Mouse (Mus musculus): ENCODE measurements around the gene Pcmt1.
"Not testable (repeated sequence)": the region's sequence is repeated elsewhere in the genome, so short reads cannot be mapped to it uniquely, and the experiment has no call there.

The Pcmt1 gene

GRCm38 (mm10) chr10:7645911-7646310 is 35.0 kb downstream of the Pcmt1 start:
- no peak for DNase-seq (ENCODE audit: low spot score)

DNA sequence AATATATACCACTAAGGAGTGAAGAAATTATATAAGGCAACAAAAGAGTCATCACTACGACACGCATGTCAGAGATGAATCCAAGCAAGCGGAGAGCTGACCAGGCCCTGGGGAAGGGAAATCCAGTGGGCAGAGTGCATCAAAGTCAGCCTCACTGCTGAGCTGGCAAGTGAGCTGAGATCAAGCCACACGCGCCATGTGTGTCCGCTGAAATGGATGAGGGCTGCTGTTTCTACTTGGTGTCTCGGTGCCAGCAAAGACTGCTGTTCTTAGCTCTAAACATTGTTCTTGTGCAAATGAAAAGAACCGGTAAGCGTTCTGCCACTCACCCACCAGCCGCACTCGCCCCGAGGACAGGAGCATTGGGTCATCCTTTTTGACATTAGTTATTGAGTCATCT is 40.6 kb downstream of the Pcmt1 start:
- no peak for DNase-seq (ENCODE audit: low spot score)

DNA sequence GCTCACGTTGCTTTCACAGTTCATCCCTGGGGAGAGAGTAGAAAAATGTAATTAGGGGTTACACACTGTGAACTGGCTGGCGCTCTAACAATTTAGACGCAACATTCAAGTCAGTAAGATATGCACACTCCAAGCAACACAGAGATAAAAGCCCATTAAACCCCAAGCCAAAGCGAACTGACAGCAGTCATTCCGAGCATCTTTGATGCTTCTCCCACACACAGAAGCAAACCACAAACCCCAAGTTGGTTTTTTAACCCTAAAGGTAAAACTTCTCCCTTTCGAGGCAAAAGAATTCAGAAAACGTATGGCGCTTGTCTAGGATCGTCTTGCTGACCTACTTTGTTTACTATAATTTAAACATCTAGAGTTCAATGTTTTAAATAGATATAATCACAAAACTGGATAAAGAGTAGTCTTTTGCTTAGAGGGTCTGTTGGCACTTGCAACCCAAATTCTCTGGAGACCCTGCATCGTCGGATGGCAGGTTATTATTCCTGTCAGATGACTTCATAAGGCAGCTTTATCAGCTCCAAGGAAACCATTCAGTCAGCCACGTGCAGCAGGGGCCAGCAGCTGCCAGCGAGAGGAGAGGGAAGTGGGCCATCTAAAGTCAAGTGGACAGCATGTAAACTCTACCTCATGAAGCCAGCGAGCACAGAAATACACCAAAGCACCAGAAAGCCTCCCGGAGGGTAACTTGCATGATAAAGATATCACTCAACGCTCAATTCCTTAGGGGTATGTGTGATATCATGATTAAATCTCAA is 49.8 kb downstream of the Pcmt1 start:
- DNase-seq (ENCODE audit: low spot score): peak; percentile 32

DNA sequence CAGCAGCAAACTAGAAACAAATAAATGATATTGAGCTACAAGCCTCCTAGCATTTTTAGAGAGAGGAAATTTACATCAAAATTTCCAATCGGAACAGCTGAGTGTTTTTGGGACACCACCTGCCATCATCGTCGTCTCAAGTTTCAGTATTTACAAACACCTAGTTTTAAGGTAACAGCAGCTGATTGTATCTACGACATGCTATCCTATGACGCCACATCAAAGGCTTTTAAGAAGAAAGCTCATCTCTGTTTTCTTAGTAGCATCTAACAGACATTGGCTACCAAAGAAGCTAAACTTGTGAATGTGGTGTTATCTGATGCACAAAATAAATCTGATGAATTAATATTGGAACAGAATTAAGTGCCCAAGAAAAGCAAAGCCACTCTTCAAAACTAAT is 50.6 kb downstream of the Pcmt1 start:
- peak; percentile 5 for DNase-seq (ENCODE audit: low spot score)

DNA sequence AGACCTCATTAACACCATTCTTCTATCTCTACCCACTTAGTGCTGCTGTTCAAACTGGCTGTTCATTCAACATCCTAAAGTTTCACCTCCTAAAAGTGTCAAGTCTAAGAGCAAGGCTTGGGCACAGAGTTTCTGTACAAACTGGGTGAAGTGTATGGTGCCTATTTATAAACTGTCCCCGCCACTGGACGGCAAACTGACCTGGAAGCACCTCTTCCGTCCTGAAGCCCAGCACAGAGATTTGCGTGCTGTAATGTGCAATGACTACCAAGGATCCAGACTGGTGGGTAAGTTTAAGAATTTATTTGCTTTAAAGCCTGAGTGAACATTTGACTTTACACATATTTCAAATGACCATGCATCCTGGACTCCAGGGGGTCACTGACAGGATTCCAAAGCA is 51.8 kb downstream of the Pcmt1 start:
- DNase-seq (ENCODE audit: low spot score): no peak

- DNase-seq (ENCODE audit: low spot score): no peak
These were observed 56.9 kb downstream of the Pcmt1 start for GRCm38 (mm10) chr10:7623861-7624518.

- no peak for DNase-seq (ENCODE audit: low spot score)
These were observed 58.6 kb downstream of the Pcmt1 start for GRCm38 (mm10) chr10:7622378-7622777.

GRCm38 (mm10) chr10:7620723-7621122 is 60.2 kb downstream of the Pcmt1 start:
- DNase-seq (ENCODE audit: low spot score): no peak

- DNase-seq (ENCODE audit: low spot score): no peak
These were observed 61.1 kb downstream of the Pcmt1 start for GRCm38 (mm10) chr10:7619821-7620241.

GRCm38 (mm10) chr10:7617556-7617955 is 63.4 kb downstream of the Pcmt1 start:
- DNase-seq (ENCODE audit: low spot score): not testable (repeated sequence)

GRCm38 (mm10) chr10:7617146-7617545 is 63.8 kb downstream of the Pcmt1 start:
- not testable (repeated sequence) for DNase-seq (ENCODE audit: low spot score)

GRCm38 (mm10) chr10:7614834-7615233 is 66.1 kb downstream of the Pcmt1 start:
- no peak for DNase-seq (ENCODE audit: low spot score)

- DNase-seq (ENCODE audit: low spot score): not testable (repeated sequence)
These were observed 68.7 kb downstream of the Pcmt1 start for GRCm38 (mm10) chr10:7612210-7612609.

GRCm38 (mm10) chr10:7611647-7612046 is 69.3 kb downstream of the Pcmt1 start:
- no peak for DNase-seq (ENCODE audit: low spot score)

DNA sequence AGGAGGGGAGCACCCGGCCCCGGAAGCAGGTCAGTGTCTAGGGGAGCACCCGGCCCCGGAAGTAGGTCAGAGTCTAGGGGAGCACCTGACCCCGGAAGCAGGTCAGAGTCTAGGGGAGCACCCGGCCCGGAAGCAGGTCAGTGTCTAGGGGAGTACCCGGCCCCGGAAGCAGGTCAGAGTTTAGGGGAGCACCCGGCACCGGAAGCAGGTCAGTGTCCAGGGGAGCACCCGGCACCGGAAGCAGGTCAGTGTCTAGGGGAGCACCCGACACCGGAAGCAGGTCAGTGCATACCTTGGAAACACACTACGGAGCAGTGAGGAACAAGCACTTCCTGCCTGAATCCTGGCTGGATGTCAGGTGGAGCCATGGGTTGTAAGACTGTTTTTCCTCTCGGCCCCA is 72.3 kb downstream of the Pcmt1 start:
- DNase-seq (ENCODE audit: low spot score): no peak

- no peak for DNase-seq (ENCODE audit: low spot score)
These were observed 74.5 kb downstream of the Pcmt1 start for GRCm38 (mm10) chr10:7606437-7606836.

DNA sequence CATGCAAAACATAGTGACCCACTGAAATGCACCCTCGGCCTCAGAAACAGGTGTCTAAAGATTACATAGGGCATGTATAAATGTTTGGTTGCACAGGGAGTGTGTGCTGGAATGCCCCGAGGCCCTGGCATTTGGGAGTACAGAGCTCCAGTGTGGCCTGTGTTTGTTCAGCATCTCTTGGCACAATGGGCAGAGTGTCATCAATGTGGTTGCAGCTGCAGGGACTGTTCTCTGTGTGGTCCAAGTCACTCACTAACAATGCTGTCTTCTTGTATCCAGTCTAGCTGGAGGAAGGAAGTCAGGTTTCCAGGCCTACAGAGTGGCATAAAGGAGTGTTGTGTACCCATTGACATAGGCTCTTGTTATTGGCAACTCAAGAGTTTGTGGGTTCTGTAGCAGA is 75.8 kb downstream of the Pcmt1 start:
- DNase-seq (ENCODE audit: low spot score): no peak

DNA sequence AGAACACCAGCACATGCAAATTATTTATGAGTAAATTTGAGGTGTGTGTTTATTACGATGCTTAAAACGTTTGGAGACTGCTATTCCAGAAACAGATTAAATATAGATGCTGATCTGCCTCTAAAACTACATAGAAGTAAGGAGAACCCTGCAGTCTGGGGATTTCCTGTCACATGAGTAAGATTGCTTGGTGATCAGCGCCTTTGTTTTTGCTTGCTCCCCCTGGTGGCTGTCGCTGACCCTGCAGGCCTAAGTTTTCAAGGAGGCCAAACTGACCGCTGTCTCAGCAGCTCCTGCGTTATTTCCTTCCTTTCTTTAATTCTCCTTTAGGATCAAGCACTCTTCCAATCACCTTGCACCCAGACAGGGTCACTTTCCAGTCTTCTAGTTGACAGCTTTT is 80.3 kb downstream of the Pcmt1 start:
- DNase-seq (ENCODE audit: low spot score): peak; percentile 71

- no peak for DNase-seq (ENCODE audit: low spot score)
These were observed 82.8 kb downstream of the Pcmt1 start for GRCm38 (mm10) chr10:7598177-7598576.

DNA sequence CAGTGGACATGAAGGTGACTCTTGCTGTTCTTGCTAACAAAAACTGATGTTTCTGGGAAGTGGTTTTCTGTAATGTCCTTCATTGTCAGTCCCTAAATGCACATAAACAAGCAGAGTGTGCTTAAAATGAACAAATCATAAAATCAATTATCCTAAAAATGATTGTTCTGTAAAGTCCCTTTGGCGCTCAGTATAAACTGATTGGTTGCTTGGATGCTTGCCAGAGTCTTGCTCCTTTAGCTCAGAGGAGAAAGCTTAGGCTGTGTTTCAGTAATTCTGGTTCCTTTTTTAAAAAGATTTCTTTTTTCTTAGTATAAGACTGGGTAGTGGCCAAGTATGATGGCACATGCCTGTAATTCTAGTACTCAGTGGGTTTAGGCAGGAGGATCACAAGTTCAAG is 84.7 kb downstream of the Pcmt1 start:
- no peak for DNase-seq (ENCODE audit: low spot score)

DNA sequence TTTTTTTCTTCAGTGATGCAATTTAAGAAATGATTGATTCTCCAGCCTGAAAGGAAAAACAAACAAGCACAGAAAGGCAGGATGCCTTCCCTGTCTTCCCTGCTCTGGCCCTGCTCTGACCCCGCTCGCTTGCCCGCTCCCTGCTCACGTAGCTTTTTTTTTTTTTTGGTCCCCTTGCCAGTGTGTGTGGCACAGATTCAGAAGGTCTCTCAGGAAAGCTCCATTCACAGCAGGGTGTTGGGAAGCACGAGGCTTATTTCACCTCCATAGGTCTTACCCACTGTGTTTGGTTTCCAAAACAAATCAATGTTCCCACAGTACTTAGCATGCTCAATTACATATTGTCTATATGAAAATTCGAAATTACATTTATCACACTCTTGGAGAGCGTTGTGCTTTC is 86.1 kb downstream of the Pcmt1 start:
- no peak for DNase-seq (ENCODE audit: low spot score)

GRCm38 (mm10) chr10:7590792-7591191 is 90.1 kb downstream of the Pcmt1 start:
- DNase-seq (ENCODE audit: low spot score): no peak

GRCm38 (mm10) chr10:7590234-7590689 is 90.7 kb downstream of the Pcmt1 start:
- DNase-seq (ENCODE audit: low spot score): no peak

Measured in T-cell, adult 2 months (primary cell).